Mouse (Mus musculus): ENCODE measurements around the gene Slc36a4. TPM values are rescaled to one million over a fixed set of nuclear protein-coding genes. Genes with fewer than 3 reads are reported as not detected.

Slc36a4 gene
- polyA plus RNA-seq, 1 experiment from 2014 or later = 17.8 TPM

DNA sequence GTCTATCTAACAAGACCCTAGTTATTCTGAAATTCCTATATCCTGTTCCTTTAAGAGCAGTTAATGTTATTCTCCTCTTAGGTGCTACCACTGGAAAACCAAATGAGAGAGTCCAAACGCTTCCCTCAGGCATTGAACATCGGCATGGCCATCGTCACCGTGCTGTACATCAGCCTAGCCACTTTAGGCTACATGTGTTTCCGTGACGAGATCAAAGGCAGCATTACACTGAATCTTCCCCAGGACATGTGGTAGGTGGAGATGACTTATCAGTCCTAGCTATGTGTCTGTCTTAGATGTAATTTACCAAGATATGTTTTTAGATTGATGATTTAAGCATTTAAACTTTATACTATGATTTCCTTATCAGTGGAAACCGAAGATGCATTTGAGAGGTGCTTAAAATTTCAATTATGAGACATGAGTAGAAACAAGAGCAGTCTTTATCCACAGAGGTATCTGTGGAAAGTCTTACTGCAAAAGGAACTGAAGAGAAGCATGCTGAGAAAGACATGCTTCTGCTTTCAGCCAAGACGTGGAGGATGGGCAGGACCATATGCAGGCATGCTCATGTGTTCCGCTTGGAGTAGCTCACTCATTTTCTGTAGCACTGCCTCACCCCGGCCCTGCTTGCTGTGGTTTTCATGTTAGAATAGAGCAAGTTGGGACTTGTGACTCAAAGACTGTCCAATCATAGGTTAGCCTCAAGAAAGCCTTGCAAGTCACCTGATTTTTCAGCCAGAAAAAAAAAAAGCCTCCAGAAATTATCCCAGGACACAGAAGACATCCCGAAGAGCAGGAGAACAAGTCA is 24.7 kb downstream of the Slc36a4 start:
- H3K27me3 ChIP-seq (ENCODE audit: low read depth, poor library complexity, severe bottlenecking) = no peaks in the 10 kb centered on the region
- no peak overlapping the region for H3K27ac ChIP-seq
- no peaks in the 10 kb centered on the region for H3K4me1 ChIP-seq
- 89% methylated on average over 11 of the region's 11 CpGs for WGBS
- no peaks in the 10 kb centered on the region for H3K9me3 ChIP-seq (replicated peaks)
- peaks cover 92% of the 10 kb centered on the region for H3K36me3 ChIP-seq
- no peak for DNase-seq (ENCODE audit: low spot score)
- H3K4me3 ChIP-seq = no peak overlapping the region

- H3K4me1 ChIP-seq = no peaks in the 10 kb centered on the region
- H3K36me3 ChIP-seq = peaks cover 92% of the 10 kb centered on the region
- H3K4me3 ChIP-seq = no peak overlapping the region
- H3K27ac ChIP-seq = no peak overlapping the region
- H3K9me3 ChIP-seq (replicated peaks) = no peaks in the 10 kb centered on the region
- DNase-seq (ENCODE audit: low spot score) = no peak
- H3K27me3 ChIP-seq (ENCODE audit: low read depth, poor library complexity, severe bottlenecking) = no peaks in the 10 kb centered on the region
- 91% methylated on average over 6 of the region's 6 CpGs for WGBS
Observed at GRCm38 (mm10) chr9:15734867-15735131, 25.3 kb downstream of the Slc36a4 start.

- WGBS = 88% methylated on average over 2 of the region's 2 CpGs
- peaks cover 69% of the 10 kb centered on the region for H3K36me3 ChIP-seq
- no peaks in the 10 kb centered on the region for H3K27me3 ChIP-seq (ENCODE audit: low read depth, poor library complexity, severe bottlenecking)
- no peak overlapping the region for H3K4me3 ChIP-seq
- no peak overlapping the region for H3K27ac ChIP-seq
- H3K4me1 ChIP-seq = peaks cover 4% of the 10 kb centered on the region; the same call in 1 of the 2 replicates
- no peaks in the 10 kb centered on the region for H3K9me3 ChIP-seq (replicated peaks)
- no peak for DNase-seq (ENCODE audit: low spot score)
Observed at GRCm38 (mm10) chr9:15737522-15737921, 28.0 kb downstream of the Slc36a4 start.

GRCm38 (mm10) chr9:15741428-15741827 is 31.9 kb downstream of the Slc36a4 start:
- 92% methylated on average over 4 of the region's 4 CpGs for WGBS
- H3K27ac ChIP-seq = no peak overlapping the region

GRCm38 (mm10) chr9:15741931-15742330 is 32.4 kb downstream of the Slc36a4 start:
- no peak for DNase-seq (ENCODE audit: low spot score)
- H3K4me1 ChIP-seq = peaks cover 16% of the 10 kb centered on the region
- 75% methylated on average over 6 of the region's 6 CpGs for WGBS
- H3K4me3 ChIP-seq = no peak overlapping the region
- H3K36me3 ChIP-seq = peaks cover 31% of the 10 kb centered on the region
- H3K27me3 ChIP-seq (ENCODE audit: low read depth, poor library complexity, severe bottlenecking) = no peaks in the 10 kb centered on the region
- H3K27ac ChIP-seq = no peak overlapping the region
- no peaks in the 10 kb centered on the region for H3K9me3 ChIP-seq (replicated peaks)

More at GRCm38 (mm10) chr9:15741428-15741827, 31.9 kb downstream of the Slc36a4 start:
- H3K9me3 ChIP-seq (replicated peaks) = no peaks in the 10 kb centered on the region
- DNase-seq (ENCODE audit: low spot score) = no peak
- peaks cover 36% of the 10 kb centered on the region for H3K36me3 ChIP-seq
- H3K4me3 ChIP-seq = no peak overlapping the region
- H3K4me1 ChIP-seq = peaks cover 11% of the 10 kb centered on the region
- H3K27me3 ChIP-seq (ENCODE audit: low read depth, poor library complexity, severe bottlenecking) = no peaks in the 10 kb centered on the region

GRCm38 (mm10) chr9:15745985-15746607 is 36.6 kb downstream of the Slc36a4 start:
- Histone ChIP-seq H3K27me3 (ENCODE audit: low read depth, poor library complexity, severe bottlenecking) (no peaks in the 10 kb centered on the region), H3K4me1 (peaks cover 17% of the 10 kb centered on the region), H3K9me3 (replicated peaks) (no peaks in the 10 kb centered on the region), H3K4me3 (no peak overlapping the region), H3K27ac (no peak overlapping the region), H3K36me3 (no peaks in the 10 kb centered on the region)
- DNase-seq (ENCODE audit: low spot score) = no peak
- 80% methylated on average over 2 of the region's 2 CpGs for WGBS

- H3K27ac ChIP-seq = no peak overlapping the region
- H3K36me3 ChIP-seq = no peaks in the 10 kb centered on the region
- H3K27me3 ChIP-seq (ENCODE audit: low read depth, poor library complexity, severe bottlenecking) = no peaks in the 10 kb centered on the region
- no peaks in the 10 kb centered on the region for H3K9me3 ChIP-seq (replicated peaks)
- H3K4me3 ChIP-seq = no peak overlapping the region
- DNase-seq (ENCODE audit: low spot score) = no peak
- WGBS = 53% methylated on average over 7 of the region's 7 CpGs
- peaks cover 16% of the 10 kb centered on the region for H3K4me1 ChIP-seq
Observed at GRCm38 (mm10) chr9:15746636-15747035, 37.1 kb downstream of the Slc36a4 start.

DNA sequence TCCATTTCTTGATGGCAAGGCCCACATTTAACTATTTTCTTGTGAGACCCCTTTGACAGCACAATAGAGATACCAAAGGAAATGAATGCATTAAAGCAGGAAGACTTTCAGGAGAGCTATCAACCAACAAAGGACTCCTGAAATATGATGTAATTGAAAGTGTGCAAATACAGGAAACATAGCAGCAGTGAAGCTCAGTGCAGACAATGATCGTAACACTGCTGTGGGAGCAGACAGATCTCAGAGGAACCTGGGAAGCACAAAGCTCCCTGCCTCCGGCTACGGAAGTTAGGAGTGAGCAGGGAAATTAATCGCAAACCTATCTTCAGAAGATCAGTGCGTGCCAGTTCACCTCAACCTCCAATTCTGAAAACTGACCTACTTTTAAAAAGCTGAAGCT is 38.8 kb downstream of the Slc36a4 start:
- Histone ChIP-seq H3K27ac (no peak overlapping the region), H3K36me3 (no peaks in the 10 kb centered on the region), H3K27me3 (ENCODE audit: low read depth, poor library complexity, severe bottlenecking) (no peaks in the 10 kb centered on the region), H3K9me3 (replicated peaks) (no peaks in the 10 kb centered on the region), H3K4me1 (peaks cover 16% of the 10 kb centered on the region), H3K4me3 (no peak overlapping the region)
- DNase-seq (ENCODE audit: low spot score) = no peak
- WGBS = 82% methylated on average over 5 of the region's 5 CpGs

DNA sequence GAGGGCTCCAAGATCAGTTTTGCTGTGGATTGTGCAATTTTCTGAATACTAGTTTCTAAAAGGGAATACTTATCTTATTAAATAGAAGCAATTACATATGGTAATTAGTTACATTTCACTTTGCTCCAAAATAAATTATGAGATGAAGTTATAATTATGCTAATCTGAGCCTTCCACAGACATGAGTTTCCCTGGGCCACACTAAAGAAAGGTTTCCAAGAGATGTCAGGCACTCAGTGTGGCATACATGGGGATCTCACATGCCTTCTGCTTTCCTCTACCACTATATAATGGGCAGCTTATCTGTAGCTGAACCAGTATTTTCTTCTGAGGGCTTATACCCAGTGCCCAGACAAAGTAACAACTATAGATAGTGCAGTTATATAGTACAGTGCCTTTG is 49.8 kb downstream of the Slc36a4 start:
- H3K4me1 ChIP-seq = no peaks in the 10 kb centered on the region
- no peak for DNase-seq (ENCODE audit: low spot score)
- no peaks in the 10 kb centered on the region for H3K27me3 ChIP-seq (ENCODE audit: low read depth, poor library complexity, severe bottlenecking)
- no peaks in the 10 kb centered on the region for H3K9me3 ChIP-seq (replicated peaks)
- H3K36me3 ChIP-seq = no peaks in the 10 kb centered on the region
- no peak overlapping the region for H3K27ac ChIP-seq
- no peak overlapping the region for H3K4me3 ChIP-seq

DNA sequence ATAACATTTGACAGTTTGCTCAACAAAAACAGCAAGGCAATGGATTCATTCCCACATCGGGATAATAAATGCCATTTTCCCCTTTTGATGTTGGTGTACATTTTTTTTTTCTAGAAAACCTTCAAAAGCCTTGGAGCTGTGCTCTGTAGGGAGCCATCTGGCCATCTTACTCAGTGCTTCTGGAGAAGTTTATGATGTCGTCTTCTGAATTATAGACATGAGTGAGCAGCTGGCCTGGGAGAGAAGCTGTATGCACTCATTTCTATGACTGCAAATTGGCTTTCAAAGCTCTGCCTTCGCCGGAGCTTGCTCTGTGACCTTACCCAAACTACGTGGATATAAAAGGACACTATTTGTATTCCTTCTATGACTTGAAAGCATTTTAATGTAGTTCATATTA is 56.8 kb downstream of the Slc36a4 start:
- no peak for DNase-seq (ENCODE audit: low spot score)
- 78% methylated on average over 5 of the region's 5 CpGs for WGBS
- Histone ChIP-seq H3K27ac (no peak overlapping the region), H3K36me3 (no peaks in the 10 kb centered on the region), H3K4me1 (peaks cover 18% of the 10 kb centered on the region), H3K27me3 (ENCODE audit: low read depth, poor library complexity, severe bottlenecking) (no peaks in the 10 kb centered on the region), H3K9me3 (replicated peaks) (no peaks in the 10 kb centered on the region), H3K4me3 (no peak overlapping the region)

DNA sequence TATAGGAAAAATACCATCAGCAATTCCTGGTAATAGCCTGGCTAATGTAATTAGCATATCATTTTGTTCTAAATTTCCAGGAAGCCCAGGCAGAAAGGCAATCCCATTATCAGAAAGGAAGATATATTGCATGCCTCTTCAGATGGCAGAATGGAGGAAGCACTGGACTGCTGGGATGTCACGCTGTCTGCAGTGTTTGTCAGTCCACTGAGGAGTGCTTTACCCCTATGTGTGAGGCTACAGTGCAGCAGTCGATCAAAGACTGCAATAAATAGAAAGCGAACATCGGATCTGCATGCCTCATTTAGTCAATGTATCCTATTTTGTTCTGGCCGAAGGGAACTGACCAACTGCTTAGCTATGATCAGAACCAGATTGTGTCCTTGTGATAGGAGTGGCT is 57.3 kb downstream of the Slc36a4 start:
- WGBS = 66% methylated on average over 5 of the region's 5 CpGs
- Histone ChIP-seq H3K4me3 (no peak overlapping the region), H3K27me3 (ENCODE audit: low read depth, poor library complexity, severe bottlenecking) (no peaks in the 10 kb centered on the region), H3K27ac (no peak overlapping the region), H3K9me3 (replicated peaks) (no peaks in the 10 kb centered on the region), H3K4me1 (peaks cover 18% of the 10 kb centered on the region), H3K36me3 (no peaks in the 10 kb centered on the region)
- no peak for DNase-seq (ENCODE audit: low spot score)

DNA sequence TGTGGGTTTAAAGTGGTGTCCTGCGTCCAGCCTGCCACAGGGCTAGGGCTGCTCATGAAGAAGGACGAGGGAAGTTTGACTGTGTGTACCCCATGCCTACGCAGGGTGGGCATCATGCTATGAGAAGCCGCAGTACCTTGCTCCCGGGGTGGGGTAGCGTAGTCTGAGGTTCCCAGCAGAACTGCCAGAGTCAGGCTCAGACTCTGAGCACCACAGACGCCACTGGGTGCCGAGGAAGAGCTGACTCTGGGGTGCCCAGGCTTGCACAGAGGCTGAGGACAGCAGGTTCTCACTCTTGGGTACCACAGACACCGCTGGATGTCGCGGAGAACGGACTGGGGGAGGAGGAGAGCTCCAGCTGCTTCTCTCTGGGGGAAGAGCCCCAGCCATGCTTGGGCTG is 63.2 kb downstream of the Slc36a4 start:
- H3K4me3 ChIP-seq = no peak overlapping the region
- no peak for DNase-seq (ENCODE audit: low spot score)
- H3K9me3 ChIP-seq (replicated peaks) = no peaks in the 10 kb centered on the region
- H3K27ac ChIP-seq = peak overlapping the region; percentile 78
- H3K27me3 ChIP-seq (ENCODE audit: low read depth, poor library complexity, severe bottlenecking) = no peaks in the 10 kb centered on the region
- WGBS = 90% methylated on average over 12 of the region's 12 CpGs
- H3K36me3 ChIP-seq = no peaks in the 10 kb centered on the region
- peaks cover 39% of the 10 kb centered on the region for H3K4me1 ChIP-seq

- DNase-seq (ENCODE audit: low spot score) = no peak
- no peaks in the 10 kb centered on the region for H3K27me3 ChIP-seq (ENCODE audit: low read depth, poor library complexity, severe bottlenecking)
- WGBS = 59% methylated on average over 3 of the region's 4 CpGs
- no peak overlapping the region for H3K4me3 ChIP-seq
- H3K36me3 ChIP-seq = no peaks in the 10 kb centered on the region
- no peaks in the 10 kb centered on the region for H3K9me3 ChIP-seq (replicated peaks)
- peaks cover 38% of the 10 kb centered on the region for H3K4me1 ChIP-seq
- peak overlapping the region; percentile 78 for H3K27ac ChIP-seq
Observed at GRCm38 (mm10) chr9:15773426-15773825, 63.9 kb downstream of the Slc36a4 start.
